In the genomic region with DNA sequence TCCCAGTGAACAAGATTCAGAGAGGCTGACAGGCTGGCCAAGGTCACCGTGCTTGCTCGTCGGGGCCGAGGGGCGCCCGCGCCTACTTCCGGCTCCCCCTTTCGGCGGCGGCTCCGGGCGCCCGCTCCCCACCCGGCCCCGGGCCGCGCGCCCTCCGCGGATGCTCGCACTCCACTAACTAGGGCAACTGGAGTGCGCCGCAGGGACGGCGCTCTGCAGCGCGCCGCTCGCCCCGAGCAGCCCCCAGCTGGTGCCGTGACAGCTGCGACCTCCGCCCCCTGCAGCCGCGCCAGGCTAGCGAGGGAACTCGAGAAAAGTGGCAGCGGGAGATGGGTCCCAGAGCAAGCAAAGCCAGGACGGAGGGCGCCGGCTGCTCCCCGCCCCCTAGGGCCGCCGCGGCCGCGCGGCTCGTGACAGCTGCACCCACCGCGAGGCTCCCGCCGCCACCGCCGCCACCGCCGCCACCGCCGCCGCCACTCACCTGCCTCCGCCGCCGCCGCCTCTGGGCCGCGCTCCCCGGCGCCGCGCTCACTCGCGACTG, we compare ENCODE assay signal across 8 mouse cellular contexts. TPM values are rescaled to one million over a fixed set of nuclear protein-coding genes. Genes with fewer than 3 reads are reported as not detected.
DNase-seq lines count a peak whose midpoint lies in the region; ATAC-seq and TF ChIP-seq lines count a peak whose summit lies in the region.

No protein-coding gene starts in this region.

- H3K9ac ChIP-seq in embryonic facial prominence, embryonic 13.5 days = peak overlapping the region; percentile 93
- H3K9ac ChIP-seq in heart, embryonic 13.5 days = peak overlapping the region; percentile 98
- peak overlapping the region; percentile 97 for H3K9ac ChIP-seq in kidney, postnatal 0 days (ENCODE audit: low read depth, low read length)
- H3K9ac ChIP-seq in neural tube, embryonic 15.5 days (replicated peaks) = peak overlapping the region; percentile 94

- no peaks in the 10 kb centered on the region for H3K27me3 ChIP-seq in embryonic facial prominence, embryonic 13.5 days
- H3K27me3 ChIP-seq in heart, embryonic 13.5 days (replicated peaks) = 0 out of 2 replicates have a peak, but pooled peaks cover 12% of the 10 kb centered on the region
- H3K27me3 ChIP-seq in kidney, postnatal 0 days (ENCODE audit: insufficient read depth, low read length) = no peaks in the 10 kb centered on the region
- H3K27me3 ChIP-seq in neural tube, embryonic 15.5 days (replicated peaks) = no peaks in the 10 kb centered on the region

- peaks cover 17% of the 10 kb centered on the region for H3K4me1 ChIP-seq in embryonic facial prominence, embryonic 13.5 days
- H3K4me1 ChIP-seq in heart, embryonic 13.5 days = peaks cover 32% of the 10 kb centered on the region
- 0 out of 2 replicates have a peak, but pooled peaks cover 5% of the 10 kb centered on the region for H3K4me1 ChIP-seq in kidney, postnatal 0 days (replicated peaks; ENCODE audit: insufficient read depth, low read length)
- H3K4me1 ChIP-seq in neural tube, embryonic 15.5 days = peaks cover 30% of the 10 kb centered on the region

- peak overlapping the region; percentile 89 for H3K4me2 ChIP-seq in embryonic facial prominence, embryonic 13.5 days
- peak overlapping the region; percentile 92 for H3K4me2 ChIP-seq in heart, embryonic 13.5 days
- H3K4me2 ChIP-seq in kidney, postnatal 0 days (ENCODE audit: low read length) = peak overlapping the region; percentile 73
- peak overlapping the region; percentile 74 for H3K4me2 ChIP-seq in neural tube, embryonic 15.5 days

- under 1% methylated on average over 43 of the region's 73 CpGs for WGBS in embryonic facial prominence, embryonic 13.5 days
- WGBS in heart, embryonic 13.5 days = under 1% methylated on average over 46 of the region's 73 CpGs
- WGBS in kidney, postnatal 0 days = under 1% methylated on average over 46 of the region's 73 CpGs
- WGBS in neural tube, embryonic 15.5 days = under 1% methylated on average over 56 of the region's 73 CpGs

- H3K27ac ChIP-seq in embryonic facial prominence, embryonic 13.5 days = peak overlapping the region; percentile 96
- H3K27ac ChIP-seq in heart, embryonic 13.5 days (replicated peaks) = peak overlapping the region; percentile 96
- H3K27ac ChIP-seq in kidney, postnatal 0 days = peak overlapping the region; percentile 96
- peak overlapping the region; percentile 96 for H3K27ac ChIP-seq in neural tube, embryonic 15.5 days (replicated peaks)

- no peaks in the 10 kb centered on the region for H3K36me3 ChIP-seq in embryonic facial prominence, embryonic 13.5 days
- H3K36me3 ChIP-seq in heart, embryonic 13.5 days = no peaks in the 10 kb centered on the region
- no peaks in the 10 kb centered on the region for H3K36me3 ChIP-seq in kidney, postnatal 0 days (ENCODE audit: insufficient read depth, low read length)
- H3K36me3 ChIP-seq in neural tube, embryonic 15.5 days = no peaks in the 10 kb centered on the region

- peak overlapping the region; percentile 90 for H3K4me3 ChIP-seq in embryonic facial prominence, embryonic 13.5 days
- H3K4me3 ChIP-seq in heart, embryonic 13.5 days = peak overlapping the region; percentile 97
- peak overlapping the region; percentile 95 for H3K4me3 ChIP-seq in kidney, postnatal 0 days (replicated peaks; ENCODE audit: low read depth, low read length)
- peak overlapping the region; percentile 74 for H3K4me3 ChIP-seq in neural tube, embryonic 15.5 days (replicated peaks)

- DNase-seq in 416B (ENCODE audit: low read depth) = peak; percentile 32
- peak; percentile 67 for DNase-seq in adrenal gland, postnatal 10 days
- peak; percentile 49 for DNase-seq in kidney, postnatal 0 days (ENCODE audit: low spot score)
- peak; percentile 43 to 44 for DNase-seq in lung, adult 18-20 months
- peak; percentile 72 for DNase-seq in testis, postnatal 10 days (ENCODE audit: low spot score)

- H3K9me3 ChIP-seq in embryonic facial prominence, embryonic 13.5 days = no peaks in the 10 kb centered on the region
- no peaks in the 10 kb centered on the region for H3K9me3 ChIP-seq in heart, embryonic 13.5 days
- no peaks in the 10 kb centered on the region for H3K9me3 ChIP-seq in kidney, postnatal 0 days (replicated peaks; ENCODE audit: low read length)
- H3K9me3 ChIP-seq in neural tube, embryonic 15.5 days (replicated peaks) = no peaks in the 10 kb centered on the region

- TF ChIP-seq CTCF in kidney, postnatal 0 days (IDR thresholded peaks at IDR 0.05; ENCODE audit: low read depth) = peak; percentile 18; the same call in 1 of the 2 replicates

- peak; percentile 83 for ATAC-seq in embryonic facial prominence, embryonic 13.5 days (ENCODE audit: insufficient number of reproducible peaks, insufficient read depth, low FRiP score, low TSS enrichment, low read depth)
- ATAC-seq in heart, embryonic 13.5 days (ENCODE audit: extremely low read depth, insufficient number of reproducible peaks, low FRiP score, low TSS enrichment) = peak; percentile 49
- peak; percentile 76 for ATAC-seq in kidney, postnatal 0 days (replicated peaks; ENCODE audit: low FRiP score, low read depth)
- peak; percentile 89 for ATAC-seq in neural tube, embryonic 15.5 days (ENCODE audit: low FRiP score)

RNA-seq across cellular contexts. Expression of a gene that starts 0.6 kb away (rescaled TPM):
- total RNA-seq in adrenal gland, postnatal 10 days (2021) = 10 to 100 TPM; 30.2 to 36.4 TPM
- 9.5 and 9.8 TPM in 2 replicates for polyA plus RNA-seq in embryonic facial prominence, embryonic 13.5 days (2015; fragmentation: Nextera tagmentation; extraction: Ambion mirVana)
- polyA plus RNA-seq in heart, embryonic 13.5 days (2015; fragmentation: Nextera tagmentation; extraction: Ambion mirVana) = 4.4 and 4.9 TPM in 2 replicates
- 8.2 and 8.7 TPM in 2 replicates for polyA plus RNA-seq in kidney, postnatal 0 days (2015; fragmentation: Nextera tagmentation; extraction: Ambion mirVana)
- polyA plus RNA-seq in neural tube, embryonic 15.5 days (2015; fragmentation: Nextera tagmentation; extraction: Ambion mirVana) = 13.7 and 15.8 TPM in 2 replicates

Comparison
In these comparisons a context has a peak if more than half of its experiments do, and no peak if none do; other contexts are left out.
1. Peak in every context shown above with its lines: DNase-seq, ATAC-seq, H3K4me3 ChIP-seq and H3K27ac ChIP-seq.